Mouse (Mus musculus) E14TG2a.4 (cell line): Measurements from ENCODE around the gene Cyth1.
A peak's percentile ranks its signal among the peaks of the same experiment; 100 is the strongest.

Experiments used
- CTCF ChIP-seq: conservative IDR thresholded peaks from 2 replicates; pipeline ENCODE4 v1.5.1; 2014; ENCODE audit warnings: low read length
- NANOG ChIP-seq: IDR thresholded peaks from 2 replicates; pipeline ENCODE4 v1.6.1; 2014; ENCODE audit warnings: borderline replicate concordance, low read length, mixed read lengths
- POU5F1 ChIP-seq: IDR thresholded peaks from 2 replicates; pipeline ENCODE4 v1.6.1; 2014; ENCODE audit warnings: low read length, borderline replicate concordance

DNA sequence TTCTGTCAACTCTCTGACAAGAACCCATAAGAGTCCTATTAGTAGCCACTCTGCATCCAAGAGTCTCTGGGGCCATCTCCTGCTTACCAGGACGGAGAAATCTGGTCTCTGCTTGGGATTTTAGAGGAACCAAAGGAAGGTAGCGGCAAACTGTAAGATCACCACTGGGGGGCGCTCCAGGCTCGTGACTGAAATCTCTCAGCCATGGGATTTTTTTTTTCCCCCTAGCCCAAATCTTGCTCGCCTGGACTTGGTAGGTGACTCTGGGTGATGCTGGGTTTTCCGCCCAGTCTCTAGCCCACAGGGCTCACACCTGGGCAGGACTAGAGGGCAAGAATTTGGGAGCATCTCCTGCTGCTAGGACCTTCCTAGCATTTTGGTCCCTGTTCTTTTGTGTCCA is 164.6 kb downstream of the Cyth1 start:
- TF ChIP-seq CTCF (peak; percentile 81), NANOG (no peak), POU5F1 (no peak)
